Mouse (Mus musculus) left cerebral cortex, adult 2 months (tissue): ENCODE data around the gene Cfap65. TPM values are rescaled to one million over a fixed set of nuclear protein-coding genes. Genes with fewer than 3 reads are reported as not detected.

Source experiments
- DNase-seq, 2 experiments: peaks; one replicate each; pipeline ENCODE4 v3.0.0; 2021 to 2022; ENCODE audit warnings: low spot score in 2 of 2, mixed read lengths in 1 of 2; ENCODE audit errors: extremely low spot score in 1 of 2
- H3K27ac ChIP-seq: fragments of 200-600 bp; 2 replicates; pipeline ENCODE4 v1.8.1; 2022
- H3K4me3 ChIP-seq: fragments of 200-600 bp; 2 replicates; pipeline ENCODE4 v1.8.1; 2022
- CTCF ChIP-seq: fragments of 200-600 bp; IDR thresholded peaks from 2 replicates; pipeline ENCODE4 v1.8.1; 2022; ENCODE audit warnings: antibody characterized with exemption, mild to moderate bottlenecking, moderate library complexity
- intact Hi-C: fragments of 180-260 bp; cut with DNase I; formaldehyde crosslinking; loops from one replicate; pipeline ENCODE4 v1.15.1; 2025
- total RNA-seq, 2 experiments: library from RNA; stranded (reverse); gene quantifications; 2 replicates each; pipeline ENCODE4 v1.2.3; 2021

Cfap65 gene
- total RNA-seq, 2 experiments from 2014 or later: 3.0 to 3.5 TPM

- peak overlapping the region; percentile 16; the same call in 1 of the 2 replicates for H3K4me3 ChIP-seq
- H3K27ac ChIP-seq: no peak overlapping the region
- intact Hi-C loops: no loop called here
- TF ChIP-seq CTCF: no peak
- peak in 1 of 2 experiments; percentile 33 for DNase-seq
Measured at GRCm38 (mm10) chr1:74892351-74893133, 42.9 kb downstream of the Cfap65 start.

GRCm38 (mm10) chr1:74891513-74891912, 43.9 kb downstream of the Cfap65 start:
- no peak overlapping the region for H3K27ac ChIP-seq
- intact Hi-C loops: no loop called here
- no peak overlapping the region for H3K4me3 ChIP-seq
- no peak for DNase-seq
- no peak for TF ChIP-seq CTCF

GRCm38 (mm10) chr1:74885369-74886042, 49.9 kb downstream of the Cfap65 start, which contains the start of gene Fev:
Gene Fev, minus strand, starts transcription at chr1:74885419.
- no peak for TF ChIP-seq CTCF
- intact Hi-C loops: no loop called here
- no peak for DNase-seq
- Histone ChIP-seq H3K4me3 (no peak within 1 kb of the TSS), H3K27ac (no peak within 1 kb of the TSS)

- no peak overlapping the region for H3K4me3 ChIP-seq
- H3K27ac ChIP-seq: no peak overlapping the region
- DNase-seq: no peak
- no peak for TF ChIP-seq CTCF
- intact Hi-C loops: no loop called here
Measured at GRCm38 (mm10) chr1:74884196-74885141, 50.9 kb downstream of the Cfap65 start.

- no peak overlapping the region for H3K27ac ChIP-seq
- DNase-seq: no peak
- no peak overlapping the region for H3K4me3 ChIP-seq
- TF ChIP-seq CTCF: no peak
- intact Hi-C loops: no loop called here
Measured at GRCm38 (mm10) chr1:74883441-74883840, 52.0 kb downstream of the Cfap65 start.

- intact Hi-C loops: no loop called here
- H3K4me3 ChIP-seq: no peak overlapping the region
- H3K27ac ChIP-seq: no peak overlapping the region
- no peak for TF ChIP-seq CTCF
- DNase-seq: no peak
Measured at GRCm38 (mm10) chr1:74882828-74883227, 52.6 kb downstream of the Cfap65 start.

- peak in 1 of 2 experiments; percentile 29 for DNase-seq
- intact Hi-C loops: no loop called here
- H3K4me3 ChIP-seq: peak overlapping the region; percentile 35
- H3K27ac ChIP-seq: no peak overlapping the region
- TF ChIP-seq CTCF: no peak
Measured at GRCm38 (mm10) chr1:74882055-74882734, 53.2 kb downstream of the Cfap65 start.

GRCm38 (mm10) chr1:74880785-74881360, 54.5 kb downstream of the Cfap65 start:
- peak; percentile 88 for TF ChIP-seq CTCF
- no peak overlapping the region for H3K4me3 ChIP-seq
- H3K27ac ChIP-seq: no peak overlapping the region
- DNase-seq: peak; percentile 67 to 77
- intact Hi-C loops: loop anchor here (2.0 kb wide), 1 partner anchor 136 kb away; no protein-coding TSS in a partner anchor

GRCm38 (mm10) chr1:74877199-74877598, 58.2 kb downstream of the Cfap65 start:
- TF ChIP-seq CTCF: no peak
- Histone ChIP-seq H3K27ac (no peak overlapping the region), H3K4me3 (no peak overlapping the region)
- intact Hi-C loops: no loop called here
- DNase-seq: no peak

GRCm38 (mm10) chr1:74872218-74872617, 63.2 kb downstream of the Cfap65 start:
- H3K4me3 ChIP-seq: no peak overlapping the region
- intact Hi-C loops: no loop called here
- no peak overlapping the region for H3K27ac ChIP-seq
- no peak for TF ChIP-seq CTCF
- no peak for DNase-seq

GRCm38 (mm10) chr1:74861783-74862182, 73.6 kb downstream of the Cfap65 start:
- peak; percentile 41 for TF ChIP-seq CTCF
- Histone ChIP-seq H3K4me3 (no peak overlapping the region), H3K27ac (no peak overlapping the region)
- intact Hi-C loops: no loop called here
- no peak for DNase-seq
